Comparison of ENCODE assay signal across 25 mouse cellular contexts in the genomic region with DNA sequence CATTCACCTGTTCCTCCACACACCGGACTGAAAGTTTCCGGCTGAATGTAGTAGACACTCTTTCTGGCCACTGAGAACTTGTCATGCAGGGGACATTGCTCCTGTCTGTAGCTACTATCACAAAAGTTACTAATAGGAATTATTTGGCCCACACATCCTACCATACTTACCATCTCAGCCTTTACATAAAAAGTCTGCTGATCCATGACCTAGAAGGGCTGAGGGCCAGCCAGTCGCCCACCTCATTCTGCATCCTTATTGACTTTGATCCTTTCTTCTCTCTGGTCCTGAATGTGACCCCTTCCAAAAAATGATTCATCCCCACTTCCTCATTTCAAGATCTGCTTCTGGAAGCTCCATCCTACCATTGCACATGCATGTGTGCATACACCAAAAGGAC.
"Had no signal": no experiment of that assay in that cellular context is flagged by ENCODE, and none has a peak within 500 bp of the region (broad histone marks: within the 10 kb centered on the region; RNA-seq: fewer than 3 reads in every experiment).

No protein-coding gene starts in this region.

- DNase-seq: gastrocnemius, adult 2 months; gastrocnemius, postnatal 10 days; gastrocnemius, postnatal 25 days; heart, adult 18-20 months; heart, postnatal 10 days; heart, postnatal 4 days; kidney, adult 18-20 months; kidney, adult 8-10 months; kidney, postnatal 10 days; kidney, postnatal 25 days; kidney, postnatal 4 days; liver had no signal

- H3K27me3 ChIP-seq: heart, embryonic 12.5 days; hindbrain, embryonic 12.5 days; intestine, embryonic 15.5 days had no signal

- H3K4me1 ChIP-seq: heart, embryonic 12.5 days; hindbrain, embryonic 12.5 days; intestine, embryonic 15.5 days; limb, embryonic 12.5 days had no signal

- H3K27ac ChIP-seq: gastrocnemius, adult 2 months; hindbrain, embryonic 10.5 days; hindbrain, embryonic 12.5 days; hindbrain, embryonic 14.5 days; intestine, embryonic 15.5 days; layer of hippocampus, adult 2 months; left cerebral cortex, adult 2 months; limb, embryonic 10.5 days; limb, embryonic 12.5 days had no signal

- H3K9ac ChIP-seq: heart, embryonic 12.5 days; hindbrain, embryonic 12.5 days; hindbrain, embryonic 14.5 days; intestine, embryonic 15.5 days; limb, embryonic 12.5 days had no signal

- H3K4me2 ChIP-seq: heart, embryonic 12.5 days; hindbrain, embryonic 12.5 days; hindbrain, embryonic 14.5 days; intestine, embryonic 15.5 days; limb, embryonic 12.5 days; liver, embryonic 11.5 days had no signal

- H3K4me3 ChIP-seq: gastrocnemius, adult 2 months; heart, embryonic 12.5 days; hindbrain, embryonic 10.5 days; hindbrain, embryonic 12.5 days; intestine, embryonic 15.5 days; layer of hippocampus, adult 2 months; left cerebral cortex, adult 2 months; limb, embryonic 10.5 days; limb, embryonic 12.5 days had no signal

- H3K36me3 ChIP-seq: heart, embryonic 12.5 days; hindbrain, embryonic 10.5 days; hindbrain, embryonic 12.5 days; intestine, embryonic 15.5 days; limb, embryonic 10.5 days; limb, embryonic 12.5 days had no signal

- ATAC-seq: hindbrain, embryonic 16.5 days; inflammation-experienced regulatory T-cells, adult 6 months; intestine, embryonic 15.5 days; intestine, postnatal 0 days had no signal

- H3K9me3 ChIP-seq: heart, embryonic 12.5 days; hindbrain, embryonic 10.5 days; hindbrain, embryonic 12.5 days; intestine, embryonic 15.5 days; limb, embryonic 10.5 days; limb, embryonic 12.5 days had no signal
